Mouse (Mus musculus) liver, embryonic 14.5 days (tissue): Measurements from ENCODE around the gene Mrpl11. TPM values are rescaled to one million over a fixed set of nuclear protein-coding genes. Genes with fewer than 3 reads are reported as not detected.

ENCODE experiments used
- ATAC-seq: fragments of 200-750 bp; cut with Nextera tagmentation; 2 replicates; pipeline ENCODE4 v1.8.0; 2017; ENCODE audit warnings: moderate number of reproducible peaks, mild to moderate bottlenecking, moderate library complexity; ENCODE audit not compliant: insufficient read depth
- DNase-seq, 3 experiments: peaks; one replicate each; pipeline ENCODE4 v3.0.0-alpha.2; 2012 to 2013; ENCODE audit warnings: low read depth in 3 of 3, low spot score in 3 of 3
- H3K27ac ChIP-seq: fragments of 300-500 bp; sonication (generic); 2 replicates; pipeline ENCODE4 v1.5.1; 2014; ENCODE audit warnings: moderate library complexity, mild to moderate bottlenecking, control low read depth, inconsistent platforms
- H3K27me3 ChIP-seq: fragments of 300-500 bp; sonication (generic); 2 replicates; pipeline ENCODE4 v1.6.1; 2014; ENCODE audit warnings: mild to moderate bottlenecking, low read length, moderate library complexity; ENCODE audit not compliant: control insufficient read depth, insufficient read depth
- H3K36me3 ChIP-seq: fragments of 300-500 bp; sonication (generic); replicated peaks from 2 replicates; pipeline ENCODE4 v1.6.1; 2014; ENCODE audit warnings: low read depth; ENCODE audit not compliant: control insufficient read depth, insufficient read depth
- H3K4me1 ChIP-seq, 2 experiments: fragments of 200-500 bp in 1 of 2; fragments of 300-500 bp in 1 of 2; sonication (generic) in 1 of 2; replicated peaks; 2 replicates each; pipeline ENCODE4 v1.6.1; 2012 to 2014; ENCODE audit warnings: antibody characterized with exemption in 1 of 2, inconsistent platforms in 1 of 2, low read length in 1 of 2; ENCODE audit not compliant: control insufficient read depth in 2 of 2, insufficient read depth in 2 of 2
- H3K4me2 ChIP-seq: fragments of 300-500 bp; sonication (generic); 2 replicates; pipeline ENCODE4 v1.6.1; 2014; ENCODE audit warnings: low read depth, mild to moderate bottlenecking, control low read depth, moderate library complexity
- H3K4me3 ChIP-seq, 2 experiments: fragments of 200-500 bp in 1 of 2; fragments of 300-500 bp in 1 of 2; sonication (generic) in 1 of 2; 2 replicates each; pipeline ENCODE4 v1.5.1; 2012 to 2014; ENCODE audit warnings: low read depth in 2 of 2, low read length in 2 of 2, mild to moderate bottlenecking in 2 of 2, control low read depth in 1 of 2, inconsistent platforms in 1 of 2, moderate library complexity in 1 of 2; ENCODE audit not compliant: insufficient read depth in 1 of 2
- H3K9ac ChIP-seq: fragments of 300-500 bp; sonication (generic); replicated peaks from 2 replicates; pipeline ENCODE4 v1.6.1; 2014; ENCODE audit warnings: mild to moderate bottlenecking, control low read depth, moderate library complexity
- H3K9me3 ChIP-seq: fragments of 300-500 bp; sonication (generic); 2 replicates; pipeline ENCODE4 v1.6.1; 2016; ENCODE audit warnings: low read length, mixed read lengths; ENCODE audit not compliant: control insufficient read depth
- CTCF ChIP-seq: IDR thresholded peaks from 2 replicates; pipeline ENCODE4 v1.5.1; 2016; ENCODE audit warnings: antibody characterized with exemption, low read depth, control low read depth
- EP300 ChIP-seq: IDR thresholded peaks from 2 replicates; pipeline ENCODE4 v1.6.1; 2016; ENCODE audit warnings: antibody characterized with exemption, low read depth
- WGBS: fragments of 180-500 bp; shearing (Covaris S2); extraction: QIAGEN DNeasy Blood & Tissue Kit; methylation state at CpG from one replicate; pipeline ENCODE4 v1.1.7; 2014; ENCODE audit not compliant: insufficient replicate concordance; 5-methylcytosine and 5-hydroxymethylcytosine counted together
- polyA plus RNA-seq, 2 experiments: library from polyadenylated mRNA; depleted of rRNA in 1 of 2; stranded (reverse) in 1 of 2; unstranded in 1 of 2; fragments of >200 nt; fragmentation: Nextera tagmentation in 1 of 2; extraction: Ambion mirVana in 1 of 2; gene quantifications; 2 replicates each; pipeline versions ENCODE4 v1.2.1 to v1.2.3; 2012 to 2014

Mrpl11 gene
- polyA plus RNA-seq, 2 experiments = 31.8 to 66.2 TPM

DNA sequence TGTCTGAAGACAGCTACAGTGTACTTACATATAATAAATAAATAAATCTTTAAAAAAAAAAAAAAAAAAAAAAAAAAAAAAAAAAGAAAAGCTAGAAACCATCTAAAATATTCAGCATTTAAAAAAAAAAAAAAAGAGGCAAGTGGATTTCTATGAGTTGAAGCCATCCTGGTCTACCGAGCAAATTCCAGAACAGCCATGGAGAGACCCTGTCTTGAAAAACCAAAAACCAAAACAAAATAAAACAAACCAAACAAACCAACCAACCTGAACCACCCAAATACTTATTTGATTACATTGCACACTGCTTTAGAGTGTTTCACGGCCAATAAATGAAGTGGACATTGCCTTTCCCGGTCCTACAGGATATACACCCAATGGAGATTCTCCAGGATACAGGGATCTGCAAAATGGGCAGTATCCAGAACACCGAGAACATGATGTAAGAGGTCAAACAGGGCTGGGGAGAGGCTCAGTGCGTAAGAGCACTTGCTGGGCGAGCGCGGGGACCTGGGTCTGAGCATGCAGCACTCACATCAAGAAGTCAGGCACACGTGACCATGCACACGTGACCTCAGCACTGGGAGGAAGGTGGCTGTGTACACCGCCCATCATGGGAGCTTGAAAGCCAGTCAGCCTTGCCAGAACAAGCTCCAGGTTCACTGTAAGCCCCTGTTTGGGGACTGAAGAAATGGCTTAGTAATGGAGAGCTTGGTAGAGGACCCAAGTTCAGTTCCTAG, 36.7 kb upstream of the Mrpl11 start:
- Histone ChIP-seq H3K27me3 (no peaks in the 10 kb centered on the region), H3K27ac (no peak overlapping the region), H3K4me1 (peaks cover 0 to 12% of the 10 kb centered on the region in 2 experiments; a peak in 3 of 4 replicates), H3K4me3 (no peak overlapping the region), H3K9me3 (no peaks in the 10 kb centered on the region), H3K9ac (no peak overlapping the region), H3K36me3 (peaks cover 14% of the 10 kb centered on the region), H3K4me2 (no peak overlapping the region)
- TF ChIP-seq CTCF (no peak), EP300 (no peak)
- DNase-seq = no peak
- no peak for ATAC-seq
- 86% methylated on average over 11 of the region's 11 CpGs for WGBS

DNA sequence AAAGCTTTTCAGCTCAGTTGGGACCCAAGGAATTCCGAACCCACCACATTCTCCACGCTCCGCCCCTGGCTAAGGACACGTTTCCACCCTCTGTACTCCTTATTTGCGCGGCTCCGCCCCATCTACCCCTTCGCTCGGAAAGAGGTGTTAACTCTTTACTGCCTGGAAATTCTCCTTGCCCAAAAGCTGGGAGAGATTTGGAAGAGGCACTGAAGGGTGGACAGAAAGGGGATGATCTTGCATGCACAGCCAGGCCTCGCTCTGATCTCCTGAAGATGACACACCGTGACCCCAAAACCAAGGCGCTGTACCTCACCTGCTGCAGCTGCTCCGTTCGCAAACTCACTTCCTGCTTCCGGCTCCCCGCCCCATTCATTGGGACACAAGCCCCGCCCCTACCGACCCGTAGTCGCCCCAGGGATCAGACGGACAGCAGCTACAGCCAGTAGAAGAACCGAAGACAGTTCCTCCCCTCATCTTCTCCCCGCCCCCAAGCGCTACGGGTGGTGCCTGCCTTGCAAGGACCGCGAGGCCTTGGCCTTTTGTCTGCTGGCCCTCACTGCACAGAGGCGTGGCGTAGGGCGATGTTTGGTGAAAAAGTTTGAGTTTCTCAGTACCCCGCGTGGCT, 33.9 kb upstream of the Mrpl11 start, which contains the start of gene Dpp3:
TSS of gene Dpp3 (minus strand) at position 384 of the 628 bp plus-strand sequence.
- Histone ChIP-seq H3K4me1 (peaks cover 0 to 12% of the 10 kb centered on the region in 2 experiments; a peak in 3 of 4 replicates), H3K4me2 (peak within 1 kb of the TSS; percentile 81), H3K9ac (peak within 1 kb of the TSS; percentile 64), H3K9me3 (no peaks in the 10 kb centered on the region), H3K4me3 (peak within 1 kb of the TSS; percentile 74 to 85), H3K27me3 (no peaks in the 10 kb centered on the region), H3K27ac (no peak within 1 kb of the TSS), H3K36me3 (no peaks in the 10 kb centered on the region)
- WGBS = under 1% methylated on average over 32 of the region's 32 CpGs
- DNase-seq (peak; percentile 96 to 97 (median 97)), ATAC-seq (peak; percentile 99)
- TF ChIP-seq EP300 (no peak), CTCF (no peak; the same call in 1 of the 2 replicates)

DNA sequence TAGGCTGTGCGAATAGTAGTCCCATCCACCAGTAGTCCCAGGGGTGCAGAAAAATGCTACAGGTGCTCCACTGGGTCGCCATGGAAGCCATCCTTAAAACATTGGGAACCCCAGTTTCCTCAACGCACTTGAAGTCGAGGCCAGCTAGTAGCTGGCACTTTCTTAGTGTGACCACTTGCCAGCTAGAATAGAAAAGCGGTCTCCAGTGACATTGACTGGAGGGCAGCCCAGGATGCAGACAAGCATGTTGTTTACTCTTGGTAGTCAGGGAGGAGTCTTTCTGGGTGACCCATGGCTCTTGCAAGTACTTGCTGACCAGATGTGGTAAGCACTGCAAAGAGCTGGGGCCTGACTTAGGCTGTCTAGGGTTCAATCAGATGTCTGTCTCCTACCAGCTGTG, 33.2 kb upstream of the Mrpl11 start:
- peak overlapping the region; percentile 53; the same call in 1 of the 2 replicates for H3K9ac ChIP-seq
- DNase-seq = no peak
- no peak for ATAC-seq
- no peaks in the 10 kb centered on the region for H3K36me3 ChIP-seq
- H3K27me3 ChIP-seq = no peaks in the 10 kb centered on the region
- WGBS = 64% methylated on average over 5 of the region's 5 CpGs
- H3K4me2 ChIP-seq = peak overlapping the region; percentile 81
- no peak overlapping the region for H3K27ac ChIP-seq
- H3K4me3 ChIP-seq = peak overlapping the region in 1 of 2 experiments; percentile 74; a peak in 2 of 4 replicates
- H3K4me1 ChIP-seq = peaks cover 0 to 12% of the 10 kb centered on the region in 2 experiments; a peak in 3 of 4 replicates
- H3K9me3 ChIP-seq = no peaks in the 10 kb centered on the region
- no peak for TF ChIP-seq EP300
- TF ChIP-seq CTCF = no peak

DNA sequence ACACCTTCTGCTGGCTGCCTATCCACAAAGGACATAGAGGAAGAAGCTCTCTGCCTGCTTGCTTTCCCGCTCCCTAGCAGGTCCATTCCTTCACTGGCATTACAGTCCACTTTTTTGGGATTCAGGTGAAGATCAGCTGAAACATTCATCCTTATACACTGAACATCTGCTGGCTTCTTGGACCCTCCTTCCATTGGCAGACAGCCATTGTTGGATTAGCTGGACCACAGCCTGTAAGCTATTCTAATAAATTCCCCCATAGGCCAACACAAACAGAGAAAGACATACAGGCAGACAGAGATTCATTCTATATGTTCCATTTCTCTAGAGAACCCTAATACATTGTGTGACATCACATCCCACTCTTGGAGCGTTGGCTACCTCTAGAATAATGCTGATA, 25.1 kb upstream of the Mrpl11 start:
- Histone ChIP-seq H3K9me3 (no peaks in the 10 kb centered on the region), H3K4me1 (no peaks in the 10 kb centered on the region), H3K27ac (no peak overlapping the region), H3K4me2 (no peak overlapping the region), H3K9ac (no peak overlapping the region), H3K36me3 (no peaks in the 10 kb centered on the region), H3K27me3 (peaks cover 8% of the 10 kb centered on the region), H3K4me3 (no peak overlapping the region)
- ATAC-seq (no peak), DNase-seq (no peak)
- WGBS = 55% methylated on average over 2 of the region's 2 CpGs
- TF ChIP-seq EP300 (no peak), CTCF (no peak)
